Mouse (Mus musculus) heart, postnatal 0 days (tissue): Measurements from ENCODE around the gene Dlg2. TPM values are rescaled to one million over a fixed set of nuclear protein-coding genes. Genes with fewer than 3 reads are reported as not detected.

Source experiments
- ATAC-seq: fragments of 200-750 bp; cut with Nextera tagmentation; 2 replicates; pipeline ENCODE4 v1.8.0; 2017; ENCODE audit warnings: low read depth, moderate number of reproducible peaks, moderate library complexity; ENCODE audit not compliant: insufficient read depth
- DNase-seq: peaks from one replicate; pipeline ENCODE4 v3.0.0-alpha.2; 2016; ENCODE audit warnings: low spot score
- H3K27ac ChIP-seq: fragments of 300-500 bp; sonication (generic); 2 replicates; pipeline ENCODE4 v1.5.1; 2014; ENCODE audit warnings: low read depth, mild to moderate bottlenecking
- H3K27me3 ChIP-seq: fragments of 300-500 bp; sonication (generic); 2 replicates; pipeline ENCODE4 v1.6.1; 2014; ENCODE audit warnings: low read length, mixed read lengths; ENCODE audit not compliant: control insufficient read depth, insufficient read depth
- H3K36me3 ChIP-seq: fragments of 300-500 bp; sonication (generic); replicated peaks from 2 replicates; pipeline ENCODE4 v1.6.1; 2014; ENCODE audit warnings: low read length, mixed read lengths; ENCODE audit not compliant: control insufficient read depth, insufficient read depth
- H3K4me1 ChIP-seq: fragments of 300-500 bp; sonication (generic); 2 replicates; pipeline ENCODE4 v1.6.1; 2014; ENCODE audit warnings: antibody characterized with exemption; ENCODE audit not compliant: control insufficient read depth, insufficient read depth
- H3K4me2 ChIP-seq: fragments of 300-500 bp; sonication (generic); 2 replicates; pipeline ENCODE4 v1.6.1; 2014; ENCODE audit warnings: low read depth, mild to moderate bottlenecking, low read length, moderate library complexity
- H3K4me3 ChIP-seq: fragments of 300-500 bp; sonication (generic); 2 replicates; pipeline ENCODE4 v1.5.1; 2014; ENCODE audit warnings: low read depth, low read length
- H3K9ac ChIP-seq: fragments of 300-500 bp; sonication (generic); replicated peaks from 2 replicates; pipeline ENCODE4 v1.6.1; 2014; ENCODE audit warnings: low read depth, low read length, mixed read lengths
- H3K9me3 ChIP-seq: fragments of 300-500 bp; sonication (generic); replicated peaks from 2 replicates; pipeline ENCODE4 v1.6.1; 2016; ENCODE audit warnings: low read length; ENCODE audit not compliant: control insufficient read depth
- CTCF ChIP-seq: IDR thresholded peaks from 2 replicates; pipeline ENCODE4 v1.5.1; 2016; ENCODE audit warnings: antibody characterized with exemption, control low read depth, low read depth
- EP300 ChIP-seq: IDR thresholded peaks from 2 replicates; pipeline ENCODE4 v1.6.1; 2016; ENCODE audit warnings: antibody characterized with exemption, low read depth
- WGBS: fragments of 180-500 bp; shearing (Covaris S2); extraction: QIAGEN DNeasy Blood & Tissue Kit; methylation state at CpG from one replicate; pipeline ENCODE4 v1.1.7; 2014; 5-methylcytosine and 5-hydroxymethylcytosine counted together
- polyA plus RNA-seq: library from polyadenylated mRNA; unstranded; fragments of >200 nt; fragmentation: Nextera tagmentation; extraction: Ambion mirVana; gene quantifications from 2 replicates; pipeline ENCODE4 v1.2.1, GENCODE M21; 2015
- total RNA-seq: library from RNA; depleted of rRNA; stranded (reverse); fragments of >200 nt; gene quantifications from 2 replicates; pipeline ENCODE4 v1.2.3, GENCODE M21; 2014; ENCODE audit warnings: low replicate concordance

Dlg2 gene
- total and polyA plus RNA-seq, 2 experiments from 2014 or later: 1.3 to 2.3 TPM

DNA sequence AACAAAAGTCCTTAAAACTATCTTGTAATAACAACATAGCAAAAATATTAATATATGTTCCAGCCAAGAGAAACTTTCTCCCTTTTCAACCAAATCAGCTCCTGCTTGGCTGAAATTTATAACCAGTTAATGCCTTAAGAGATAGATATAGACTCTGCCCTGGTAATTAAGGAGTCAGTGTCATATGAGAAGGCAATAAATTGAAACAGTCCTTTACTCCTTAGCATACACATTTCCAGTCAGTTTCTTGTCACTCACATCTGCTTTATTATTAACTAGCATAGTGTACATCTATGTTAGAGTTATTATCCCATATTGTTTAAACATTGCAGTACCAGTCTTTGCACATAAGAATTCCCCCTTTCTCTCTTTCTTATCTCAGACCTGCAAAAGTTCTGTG, 1197.9 kb downstream of the Dlg2 start:
- DNase-seq (no peak), ATAC-seq (no peak)
- TF ChIP-seq EP300 (no peak), CTCF (no peak)
- Histone ChIP-seq H3K4me2 (no peak overlapping the region), H3K4me1 (no peaks in the 10 kb centered on the region), H3K27ac (no peak overlapping the region), H3K4me3 (no peak overlapping the region), H3K36me3 (no peaks in the 10 kb centered on the region), H3K9me3 (no peaks in the 10 kb centered on the region), H3K9ac (no peak overlapping the region), H3K27me3 (no peaks in the 10 kb centered on the region)

DNA sequence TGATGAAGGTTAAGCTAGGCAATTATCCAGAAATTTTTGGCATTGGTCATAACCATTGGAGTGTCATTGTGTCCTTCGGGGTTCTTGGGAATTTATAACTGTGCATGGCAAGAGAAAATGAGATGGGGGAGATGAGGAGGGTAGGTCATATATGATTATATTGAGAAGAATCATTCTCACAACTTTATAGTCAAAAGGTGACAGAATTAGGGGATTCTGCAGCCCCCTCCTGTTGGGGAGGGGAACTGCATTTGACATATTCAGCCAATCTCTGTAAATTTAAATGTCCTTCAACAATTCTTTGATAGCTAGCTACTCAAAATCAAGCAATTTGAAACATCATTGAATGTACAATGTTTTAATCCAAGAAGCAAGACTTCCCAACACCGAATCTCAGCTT, 1201.5 kb downstream of the Dlg2 start:
- Histone ChIP-seq H3K4me3 (no peak overlapping the region), H3K9ac (no peak overlapping the region), H3K4me2 (no peak overlapping the region), H3K36me3 (no peaks in the 10 kb centered on the region), H3K27ac (no peak overlapping the region), H3K27me3 (no peaks in the 10 kb centered on the region), H3K9me3 (no peaks in the 10 kb centered on the region), H3K4me1 (no peaks in the 10 kb centered on the region)
- WGBS: 57% methylated on average over 2 of the region's 2 CpGs
- no peak for TF ChIP-seq EP300
- TF ChIP-seq CTCF: no peak
- ATAC-seq (no peak), DNase-seq (no peak)

DNA sequence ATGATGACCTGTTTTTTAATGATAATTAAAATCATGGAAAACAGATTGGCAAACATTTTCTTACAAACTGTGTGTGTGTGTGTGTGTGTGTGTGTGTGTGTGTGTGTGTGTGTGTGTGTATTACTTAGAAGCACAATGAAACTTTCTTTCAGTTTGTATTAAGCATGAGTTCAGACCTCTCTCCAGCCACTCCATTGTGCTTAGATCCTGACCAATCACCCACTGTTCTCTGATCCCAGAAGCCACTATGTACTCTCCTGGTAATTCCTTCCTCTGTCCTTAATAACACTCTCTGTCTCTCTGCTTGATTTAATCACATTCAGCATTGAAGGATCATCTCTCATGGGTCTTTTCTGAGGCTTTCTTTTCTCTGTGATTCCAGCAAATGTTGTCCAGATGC, 1211.5 kb downstream of the Dlg2 start:
- no peaks in the 10 kb centered on the region for H3K4me1 ChIP-seq
- H3K4me3 ChIP-seq: no peak overlapping the region
- ATAC-seq (no peak), DNase-seq (no peak)
- no peaks in the 10 kb centered on the region for H3K9me3 ChIP-seq
- no peaks in the 10 kb centered on the region for H3K36me3 ChIP-seq
- no peaks in the 10 kb centered on the region for H3K27me3 ChIP-seq
- no peak overlapping the region for H3K27ac ChIP-seq
- TF ChIP-seq EP300 (no peak), CTCF (no peak)
- no peak overlapping the region for H3K9ac ChIP-seq
- H3K4me2 ChIP-seq: no peak overlapping the region

DNA sequence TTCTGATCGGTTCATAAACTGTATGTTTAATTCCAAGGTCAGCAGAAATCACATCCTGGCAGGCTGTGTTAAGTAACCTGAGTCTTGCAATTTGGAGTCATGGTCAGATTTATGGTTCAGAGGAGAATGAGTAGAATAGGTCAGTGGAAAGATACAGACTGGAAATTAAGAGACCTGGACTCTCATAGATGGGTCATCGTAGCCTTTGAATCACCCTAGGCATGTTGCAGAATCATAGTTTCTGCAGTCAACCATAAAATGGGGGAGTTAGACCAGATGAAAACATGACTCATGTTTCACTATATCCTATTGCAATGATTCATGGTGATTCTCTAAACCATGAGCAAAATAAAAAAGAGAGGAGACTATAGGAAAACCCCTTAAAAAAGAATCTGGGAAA, 1213.4 kb downstream of the Dlg2 start:
- Histone ChIP-seq H3K4me3 (no peak overlapping the region), H3K27me3 (no peaks in the 10 kb centered on the region), H3K36me3 (no peaks in the 10 kb centered on the region), H3K9ac (no peak overlapping the region), H3K27ac (no peak overlapping the region), H3K4me1 (no peaks in the 10 kb centered on the region), H3K9me3 (no peaks in the 10 kb centered on the region), H3K4me2 (no peak overlapping the region)
- WGBS: 81% methylated on average over 2 of the region's 2 CpGs
- TF ChIP-seq EP300 (no peak), CTCF (no peak)
- ATAC-seq (no peak), DNase-seq (no peak)

DNA sequence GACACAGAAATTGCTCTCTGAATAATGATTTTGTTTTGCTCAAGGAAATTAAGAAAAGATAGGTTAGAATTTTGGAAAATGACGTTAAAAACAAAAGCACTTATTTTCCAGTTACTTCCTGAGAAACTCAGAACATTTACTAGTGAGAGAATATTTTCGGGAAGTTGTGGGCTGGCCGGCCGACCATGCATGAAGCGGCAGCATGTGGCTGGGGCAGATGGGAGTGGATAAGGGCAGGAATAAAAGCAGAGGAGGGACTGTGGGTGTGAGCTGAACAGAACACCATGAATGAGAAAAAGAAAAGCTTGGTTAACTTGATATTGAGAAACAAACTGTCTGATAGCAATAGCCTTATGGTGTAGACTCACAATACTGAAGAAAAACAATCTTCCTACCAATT, 1233.4 kb downstream of the Dlg2 start:
- ATAC-seq (no peak), DNase-seq (no peak)
- TF ChIP-seq CTCF (no peak), EP300 (no peak)
- H3K4me2 ChIP-seq: no peak overlapping the region
- H3K4me1 ChIP-seq: no peaks in the 10 kb centered on the region
- no peaks in the 10 kb centered on the region for H3K9me3 ChIP-seq
- H3K9ac ChIP-seq: no peak overlapping the region
- H3K36me3 ChIP-seq: no peaks in the 10 kb centered on the region
- H3K27ac ChIP-seq: no peak overlapping the region
- H3K4me3 ChIP-seq: no peak overlapping the region
- WGBS: 71% methylated on average over 5 of the region's 5 CpGs
- no peaks in the 10 kb centered on the region for H3K27me3 ChIP-seq

DNA sequence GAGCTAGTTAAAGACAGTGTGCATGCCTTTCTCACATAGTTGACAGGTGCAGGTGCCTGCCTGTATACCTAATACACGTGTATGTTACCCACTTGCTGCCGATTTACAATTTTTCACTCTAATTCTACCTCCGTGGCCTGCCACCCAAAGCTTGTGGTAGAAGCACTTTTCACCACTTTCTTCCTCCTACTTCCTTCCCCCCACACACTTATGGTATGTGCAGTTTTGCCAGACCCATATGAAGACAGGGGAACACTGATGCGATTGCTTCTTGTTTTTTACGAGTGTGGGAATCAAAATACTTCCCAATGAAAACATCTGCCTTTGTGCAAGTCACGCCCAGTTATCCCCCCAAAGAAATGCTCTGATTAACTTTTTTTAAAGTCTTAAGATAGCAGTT, 1234.7 kb downstream of the Dlg2 start:
- ATAC-seq (no peak), DNase-seq (no peak)
- Histone ChIP-seq H3K9me3 (no peaks in the 10 kb centered on the region), H3K27me3 (no peaks in the 10 kb centered on the region), H3K9ac (no peak overlapping the region), H3K27ac (no peak overlapping the region), H3K4me3 (no peak overlapping the region), H3K4me2 (no peak overlapping the region), H3K36me3 (no peaks in the 10 kb centered on the region), H3K4me1 (no peaks in the 10 kb centered on the region)
- 65% methylated on average over 6 of the region's 6 CpGs for WGBS
- no peak for TF ChIP-seq EP300
- TF ChIP-seq CTCF: no peak
